In genomic region chr17:34034064-34034463, GRCm38 (mm10) we compare ENCODE assay signal across 8 mouse cellular contexts. TPM values are rescaled to one million over a fixed set of nuclear protein-coding genes. Genes with fewer than 3 reads are reported as not detected.
DNase-seq lines count a peak whose midpoint lies in the region; ATAC-seq and TF ChIP-seq lines count a peak whose summit lies in the region.

No protein-coding gene starts in this region.

- TF ChIP-seq EP300 in MEL (IDR thresholded peaks at IDR 0.05; ENCODE audit: low read depth in 1 of 2, low read length in 2 of 2): no peak

- ATAC-seq in kidney, embryonic 16.5 days (ENCODE audit: low FRiP score, low TSS enrichment): no peak
- 0 out of 2 replicates have a peak, but pooled peaks have one; percentile 9 for ATAC-seq in granulocyte monocyte progenitor cell, adult 5-6 weeks (replicated peaks; ENCODE audit: poor library complexity, severe bottlenecking)

- no peak overlapping the region for H3K4me2 ChIP-seq in kidney, embryonic 16.5 days (replicated peaks; ENCODE audit: low read depth, low read length)

- peaks cover 2% of the 10 kb centered on the region; the same call in 1 of the 2 replicates for H3K36me3 ChIP-seq in kidney, adult 2 months (ENCODE audit: control insufficient read depth, insufficient read depth, low read length)
- H3K36me3 ChIP-seq in kidney, embryonic 16.5 days (ENCODE audit: insufficient read depth, low read length): peaks cover 51% of the 10 kb centered on the region
- peaks cover 2 to 14% of the 10 kb centered on the region in 2 experiments; a peak in 3 of 4 replicates for H3K36me3 ChIP-seq in MEL (ENCODE audit: control insufficient read depth in 1 of 2, insufficient read depth in 2 of 2, low read length in 2 of 2)

- intact Hi-C loops in left cerebral cortex, postnatal 4 days (cut with DNase I): loop anchor here (5.0 kb wide), 1 partner anchor 563 kb away; the partner anchor contains the start of gene Ager

- no peaks in the 10 kb centered on the region for H3K9me3 ChIP-seq in kidney, embryonic 16.5 days (ENCODE audit: low read length)
- no peaks in the 10 kb centered on the region for H3K9me3 ChIP-seq in MEL (replicated peaks; ENCODE audit: insufficient read depth, low read length)

- no peak overlapping the region for H3K9ac ChIP-seq in kidney, embryonic 16.5 days (replicated peaks; ENCODE audit: low read length)
- H3K9ac ChIP-seq in MEL (ENCODE audit: control insufficient read depth, low read depth, low read length, poor library complexity, severe bottlenecking): no peak overlapping the region

- DNase-seq in kidney, adult 2 months: peak; percentile 68
- peak; percentile 87 for DNase-seq in MEL (ENCODE audit: low read depth, low spot score)
- DNase-seq in cerebellum, adult 18-20 months: peak; percentile 69 to 72
- peak; percentile 62 for DNase-seq in left cerebral cortex, postnatal 4 days
- peak; percentile 73 to 84 for DNase-seq in natural killer cell, adult 2 months (ENCODE audit: low spot score in 2 of 2)
- DNase-seq in thymus, postnatal 4 days: peak; percentile 88

- H3K4me3 ChIP-seq in kidney, adult 2 months (ENCODE audit: insufficient read depth, low read depth, low read length): no peak overlapping the region
- no peak overlapping the region for H3K4me3 ChIP-seq in kidney, embryonic 16.5 days (ENCODE audit: low read length)
- H3K4me3 ChIP-seq in MEL (ENCODE audit: control insufficient read depth in 1 of 2, insufficient read depth in 1 of 2, low read depth in 2 of 2, low read length in 2 of 2): no peak overlapping the region

- TF ChIP-seq POLR2A in kidney, adult 2 months (IDR thresholded peaks at IDR 0.05; ENCODE audit: low read depth, low read length): no peak
- no peak for TF ChIP-seq POLR2A in MEL (IDR thresholded peaks at IDR 0.05; ENCODE audit: control insufficient read depth in 1 of 2, insufficient read depth in 1 of 2, low read depth in 1 of 2, low read length in 2 of 2, poor library complexity in 1 of 2)

- H3K27me3 ChIP-seq in kidney, adult 2 months (replicated peaks; ENCODE audit: control insufficient read depth, insufficient read depth, low read length): no peaks in the 10 kb centered on the region
- no peaks in the 10 kb centered on the region for H3K27me3 ChIP-seq in kidney, embryonic 16.5 days (ENCODE audit: insufficient read depth, low read length)
- no peaks in the 10 kb centered on the region for H3K27me3 ChIP-seq in MEL (ENCODE audit: control insufficient read depth in 1 of 2, insufficient read depth in 2 of 2, low read length in 2 of 2)

- peaks cover 16% of the 10 kb centered on the region for H3K4me1 ChIP-seq in kidney, adult 2 months (ENCODE audit: control insufficient read depth, insufficient read depth, low read length)
- H3K4me1 ChIP-seq in kidney, embryonic 16.5 days (ENCODE audit: insufficient read depth, low read length): peaks cover 40% of the 10 kb centered on the region
- H3K4me1 ChIP-seq in MEL (ENCODE audit: control insufficient read depth in 1 of 2, insufficient read depth in 2 of 2, low read length in 2 of 2): peaks cover 2 to 21% of the 10 kb centered on the region in 2 experiments; a peak in 3 of 4 replicates

- H3K79me2 ChIP-seq in MEL (ENCODE audit: control insufficient read depth, insufficient read depth, low read length, poor library complexity): peaks cover 39% of the 10 kb centered on the region

- 81% methylated on average over 10 of the region's 10 CpGs for WGBS in kidney, adult 2 months
- WGBS in kidney, embryonic 16.5 days: 76% methylated on average over 10 of the region's 10 CpGs

- TF ChIP-seq RAD21 in MEL (IDR thresholded peaks at IDR 0.05; ENCODE audit: low read depth, low read length): peak; percentile 36

- H3K27ac ChIP-seq in kidney, adult 2 months (ENCODE audit: insufficient read depth, low read depth, low read length): no peak overlapping the region
- H3K27ac ChIP-seq in kidney, embryonic 16.5 days (ENCODE audit: low read length): no peak overlapping the region
- H3K27ac ChIP-seq in MEL (ENCODE audit: control insufficient read depth, low read depth, low read length): no peak overlapping the region

- peak; percentile 66 for TF ChIP-seq CTCF in kidney, adult 2 months (conservative IDR thresholded peaks at IDR 0.05; ENCODE audit: insufficient read depth, insufficient read length, low read depth, low read length)
- peak; percentile 78 to 85 (median 84) for TF ChIP-seq CTCF in MEL (IDR thresholded peaks at IDR 0.05 in 2 of 3, conservative IDR thresholded peaks at IDR 0.05 in 1 of 3; ENCODE audit: control insufficient read depth in 1 of 3, insufficient read depth in 1 of 3, low read depth in 2 of 3, low read length in 3 of 3, poor library complexity in 1 of 3, severe bottlenecking in 1 of 3)

TF ChIP-seq in MEL, 35 proteins besides CTCF, POLR2A, EP300 and RAD21:
- TF ChIP-seq MAZ (IDR thresholded peaks at IDR 0.05; ENCODE audit: low read depth, low read length): no peak
- TF ChIP-seq GABPA (IDR thresholded peaks at IDR 0.05; ENCODE audit: low read depth, low read length): no peak
- TF ChIP-seq SIN3A (IDR thresholded peaks at IDR 0.05; ENCODE audit: low read length): peak; percentile 49; the same call in 1 of the 2 replicates
- no peak for TF ChIP-seq BHLHE40 (IDR thresholded peaks at IDR 0.05; ENCODE audit: borderline replicate concordance, low read depth, low read length)
- TF ChIP-seq ZC3H11A (IDR thresholded peaks at IDR 0.05; ENCODE audit: low read depth, low read length): peak; percentile 35; the same call in 1 of the 2 replicates
- peak; percentile 69 for TF ChIP-seq SMC3 (IDR thresholded peaks at IDR 0.05; ENCODE audit: low read depth, low read length)
- TF ChIP-seq E2F4 (IDR thresholded peaks at IDR 0.05; ENCODE audit: borderline replicate concordance, low read depth, low read length): no peak
- TF ChIP-seq MEF2A (IDR thresholded peaks at IDR 0.05; ENCODE audit: extremely low read depth, insufficient replicate concordance, low read depth, low read length, poor library complexity, severe bottlenecking): no peak
TF ChIP-seq in MEL: peak in this region for 3.

RNA-seq across cellular contexts. Expression of gene Rxrb, which starts 2.5 kb away (rescaled TPM):
- polyA plus RNA-seq in kidney, adult 2 months (2012; rRNA removed): 49.3 and 59.2 TPM in 2 replicates
- polyA plus RNA-seq in kidney, embryonic 16.5 days (2015; fragmentation: Nextera tagmentation; extraction: Ambion mirVana): 52.7 and 56.7 TPM in 2 replicates
- total RNA-seq in MEL (2012; rRNA removed): 37.2 and 37.6 TPM in 2 replicates
- 10 to 100 TPM in 1 of 2 experiments, not detected in 1; 63.4 TPM for polyA plus RNA-seq in MEL (2012; ENCODE audit: insufficient read depth in 1 of 2, insufficient read length in 2 of 2, low read depth in 1 of 2, low replicate concordance in 2 of 2, missing spikeins in 1 of 2)
- total RNA-seq in granulocyte monocyte progenitor cell, adult 5-6 weeks (2014; fragmentation: Nextera tagmentation): 51.0 and 55.4 TPM in 2 replicates
- 40.5 and 47.2 TPM in 2 replicates for total RNA-seq in granulocyte monocyte progenitor cell, adult 5-6 weeks (2017)
- 10 to 100 TPM; 80.7 to 84.9 TPM for total RNA-seq in left cerebral cortex, postnatal 4 days (2021)

RNA-seq across cellular contexts. Expression of gene Slc39a7, which starts 2.6 kb away (rescaled TPM):
- polyA plus RNA-seq in kidney, adult 2 months (2012; rRNA removed): 90.4 and 106 TPM in 2 replicates
- 227 and 231 TPM in 2 replicates for polyA plus RNA-seq in kidney, embryonic 16.5 days (2015; fragmentation: Nextera tagmentation; extraction: Ambion mirVana)
- total RNA-seq in MEL (2012; rRNA removed): 125 and 152 TPM in 2 replicates
- 100 to 1,000 TPM in 1 of 2 experiments, not detected in 1; 150 TPM for polyA plus RNA-seq in MEL (2012; ENCODE audit: insufficient read depth in 1 of 2, insufficient read length in 2 of 2, low read depth in 1 of 2, low replicate concordance in 2 of 2, missing spikeins in 1 of 2)
- 41.0 and 56.8 TPM in 2 replicates for total RNA-seq in granulocyte monocyte progenitor cell, adult 5-6 weeks (2014; fragmentation: Nextera tagmentation)
- total RNA-seq in granulocyte monocyte progenitor cell, adult 5-6 weeks (2017): 99.8 and 103 TPM in 2 replicates
- total RNA-seq in left cerebral cortex, postnatal 4 days (2021): 10 to 100 TPM; 96.3 to 98.7 TPM

RNA-seq across cellular contexts. Expression of gene Col11a2, which starts 5.2 kb away (rescaled TPM):
- 0.35 and 0.39 TPM in 2 replicates for polyA plus RNA-seq in kidney, adult 2 months (2012; rRNA removed)
- polyA plus RNA-seq in kidney, embryonic 16.5 days (2015; fragmentation: Nextera tagmentation; extraction: Ambion mirVana): 3.2 and 3.7 TPM in 2 replicates
- 4.6 and 4.8 TPM in 2 replicates for total RNA-seq in MEL (2012; rRNA removed)
- 10 to 100 TPM in 1 of 2 experiments, not detected in 1; 14.5 TPM for polyA plus RNA-seq in MEL (2012; ENCODE audit: insufficient read depth in 1 of 2, insufficient read length in 2 of 2, low read depth in 1 of 2, low replicate concordance in 2 of 2, missing spikeins in 1 of 2)
- total RNA-seq in granulocyte monocyte progenitor cell, adult 5-6 weeks (2014; fragmentation: Nextera tagmentation): 2.1 and 3.4 TPM in 2 replicates
- total RNA-seq in granulocyte monocyte progenitor cell, adult 5-6 weeks (2017): 1.2 and 3.4 TPM in 2 replicates
- total RNA-seq in left cerebral cortex, postnatal 4 days (2021): 1 to 10 TPM; 6.8 to 9.8 TPM

RNA-seq across cellular contexts. Expression of gene H2-Ke6, which starts 6.2 kb away (rescaled TPM):
- polyA plus RNA-seq in kidney, adult 2 months (2012; rRNA removed): 165 and 208 TPM in 2 replicates
- polyA plus RNA-seq in kidney, embryonic 16.5 days (2015; fragmentation: Nextera tagmentation; extraction: Ambion mirVana): 52.9 and 54.0 TPM in 2 replicates
- 19.6 and 24.1 TPM in 2 replicates for total RNA-seq in MEL (2012; rRNA removed)
- 10 to 100 TPM in 1 of 2 experiments, not detected in 1; 34.4 TPM for polyA plus RNA-seq in MEL (2012; ENCODE audit: insufficient read depth in 1 of 2, insufficient read length in 2 of 2, low read depth in 1 of 2, low replicate concordance in 2 of 2, missing spikeins in 1 of 2)
- total RNA-seq in granulocyte monocyte progenitor cell, adult 5-6 weeks (2014; fragmentation: Nextera tagmentation): 35.4 and 67.3 TPM in 2 replicates
- total RNA-seq in granulocyte monocyte progenitor cell, adult 5-6 weeks (2017): 27.1 and 30.1 TPM in 2 replicates
- 10 to 100 TPM; 41.6 to 45.2 TPM for total RNA-seq in left cerebral cortex, postnatal 4 days (2021)

RNA-seq across cellular contexts. Expression of gene Ring1, which starts 9.6 kb away (rescaled TPM):
- polyA plus RNA-seq in kidney, adult 2 months (2012; rRNA removed): 30.4 and 36.3 TPM in 2 replicates
- 14.7 and 18.7 TPM in 2 replicates for polyA plus RNA-seq in kidney, embryonic 16.5 days (2015; fragmentation: Nextera tagmentation; extraction: Ambion mirVana)
- 12.4 and 18.3 TPM in 2 replicates for total RNA-seq in MEL (2012; rRNA removed)
- polyA plus RNA-seq in MEL (2012; ENCODE audit: insufficient read depth in 1 of 2, insufficient read length in 2 of 2, low read depth in 1 of 2, low replicate concordance in 2 of 2, missing spikeins in 1 of 2): 10 to 100 TPM in 1 of 2 experiments, not detected in 1; 28.4 TPM
- 14.5 and 19.8 TPM in 2 replicates for total RNA-seq in granulocyte monocyte progenitor cell, adult 5-6 weeks (2014; fragmentation: Nextera tagmentation)
- 9.9 and 14.0 TPM in 2 replicates for total RNA-seq in granulocyte monocyte progenitor cell, adult 5-6 weeks (2017)
- total RNA-seq in left cerebral cortex, postnatal 4 days (2021): 10 to 100 TPM; 23.6 to 28.2 TPM
